Mouse (Mus musculus) intestine, embryonic 14.5 days (tissue): ENCODE results near the gene Zbtb8os. TPM values are rescaled to one million over a fixed set of nuclear protein-coding genes. Genes with fewer than 3 reads are reported as not detected.
"Not testable (repeated sequence)": the region's sequence is repeated elsewhere in the genome, so short reads cannot be mapped to it uniquely, and the experiment has no call there.

Experiments used
- ATAC-seq: fragments of 200-750 bp; cut with Nextera tagmentation; replicated peaks from 2 replicates; pipeline ENCODE4 v1.8.0; 2017; ENCODE audit warnings: low read depth, moderate number of reproducible peaks, moderate TSS enrichment, moderate library complexity; ENCODE audit not compliant: low FRiP score, low TSS enrichment
- DNase-seq: peaks from one replicate; pipeline ENCODE4 v3.0.0-alpha.2; 2018; ENCODE audit warnings: low spot score
- H3K27ac ChIP-seq: fragments of 300-500 bp; sonication (generic); 2 replicates; pipeline ENCODE4 v1.5.1; 2014; ENCODE audit warnings: low read depth, mild to moderate bottlenecking, control low read depth
- H3K27me3 ChIP-seq: fragments of 300-500 bp; sonication (generic); replicated peaks from 2 replicates; pipeline ENCODE4 v1.6.1; 2014; ENCODE audit warnings: low read length, control low read depth; ENCODE audit not compliant: control insufficient read depth, insufficient read depth
- H3K36me3 ChIP-seq: fragments of 300-500 bp; sonication (generic); 2 replicates; pipeline ENCODE4 v1.6.1; 2014; ENCODE audit warnings: low read length, control low read depth; ENCODE audit not compliant: control insufficient read depth, insufficient read depth
- H3K4me1 ChIP-seq: fragments of 300-500 bp; sonication (generic); replicated peaks from 2 replicates; pipeline ENCODE4 v1.6.1; 2014; ENCODE audit warnings: low read length, control low read depth, mixed read lengths; ENCODE audit not compliant: control insufficient read depth, insufficient read depth
- H3K4me2 ChIP-seq: fragments of 300-500 bp; sonication (generic); 2 replicates; pipeline ENCODE4 v1.6.1; 2014; ENCODE audit warnings: low read length
- H3K4me3 ChIP-seq: fragments of 300-500 bp; sonication (generic); 2 replicates; pipeline ENCODE4 v1.5.1; 2014; ENCODE audit warnings: low read depth, low read length, control low read depth, mixed read lengths
- H3K9ac ChIP-seq: fragments of 300-500 bp; sonication (generic); 2 replicates; pipeline ENCODE4 v1.6.1; 2014; ENCODE audit warnings: mild to moderate bottlenecking, low read length
- H3K9me3 ChIP-seq: fragments of 300-500 bp; sonication (generic); 2 replicates; pipeline ENCODE4 v1.6.1; 2016; ENCODE audit warnings: low read length, control low read depth; ENCODE audit not compliant: control insufficient read depth
- WGBS: fragments of 180-500 bp; shearing (Covaris S2); extraction: QIAGEN DNeasy Blood & Tissue Kit; methylation state at CpG from one replicate; pipeline ENCODE4 v1.1.7; 2014; 5-methylcytosine and 5-hydroxymethylcytosine counted together
- polyA plus RNA-seq: library from polyadenylated mRNA; unstranded; fragments of >200 nt; fragmentation: Nextera tagmentation; extraction: Ambion mirVana; gene quantifications from 2 replicates; pipeline ENCODE4 v1.2.1, GENCODE M21; 2014

The Zbtb8os gene
- polyA plus RNA-seq, 1 experiment from 2014 or later, result 51.3 TPM

- DNase-seq (no peak), ATAC-seq (no peak)
- no peak overlapping the region for H3K4me2 ChIP-seq
- no peak overlapping the region for H3K4me3 ChIP-seq
- no peaks in the 10 kb centered on the region for H3K9me3 ChIP-seq
- H3K27ac ChIP-seq, result no peak overlapping the region
- no peak overlapping the region for H3K9ac ChIP-seq
- WGBS, result 73% methylated on average over 1 of the region's 1 CpGs
- peaks cover 39% of the 10 kb centered on the region for H3K36me3 ChIP-seq
- H3K27me3 ChIP-seq, result no peaks in the 10 kb centered on the region
- H3K4me1 ChIP-seq, result 0 out of 2 replicates have a peak, but pooled peaks cover 2% of the 10 kb centered on the region
Measured at GRCm38 (mm10) chr4:129341888-129342287, 6.4 kb downstream of the Zbtb8os start.

DNA sequence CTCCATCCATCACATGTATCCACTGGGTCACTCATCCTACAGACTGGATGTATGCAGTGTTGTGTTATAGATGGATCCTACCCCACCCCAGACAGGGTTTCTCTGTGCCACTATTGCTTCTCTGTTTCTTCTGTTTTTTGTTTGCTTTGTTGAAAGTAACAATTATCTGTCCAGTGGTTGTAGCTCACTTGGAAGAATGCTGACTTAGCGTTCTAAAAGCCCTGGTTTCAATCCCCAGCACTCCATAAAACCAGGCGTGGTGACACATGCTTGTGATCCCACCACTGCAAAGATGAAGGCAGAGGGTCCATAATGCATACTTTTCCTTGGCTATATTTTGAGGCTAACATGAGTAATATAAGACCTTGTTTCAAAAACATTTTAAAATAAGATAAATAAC, 7.2 kb downstream of the Zbtb8os start:
- H3K36me3 ChIP-seq, result peaks cover 39% of the 10 kb centered on the region
- H3K4me3 ChIP-seq, result no peak overlapping the region
- no peak overlapping the region for H3K9ac ChIP-seq
- H3K4me1 ChIP-seq, result no peaks in the 10 kb centered on the region
- DNase-seq (no peak), ATAC-seq (no peak)
- H3K27ac ChIP-seq, result no peak overlapping the region
- no peaks in the 10 kb centered on the region for H3K27me3 ChIP-seq
- WGBS, result 86% methylated on average over 2 of the region's 2 CpGs
- H3K4me2 ChIP-seq, result no peak overlapping the region
- no peaks in the 10 kb centered on the region for H3K9me3 ChIP-seq

DNA sequence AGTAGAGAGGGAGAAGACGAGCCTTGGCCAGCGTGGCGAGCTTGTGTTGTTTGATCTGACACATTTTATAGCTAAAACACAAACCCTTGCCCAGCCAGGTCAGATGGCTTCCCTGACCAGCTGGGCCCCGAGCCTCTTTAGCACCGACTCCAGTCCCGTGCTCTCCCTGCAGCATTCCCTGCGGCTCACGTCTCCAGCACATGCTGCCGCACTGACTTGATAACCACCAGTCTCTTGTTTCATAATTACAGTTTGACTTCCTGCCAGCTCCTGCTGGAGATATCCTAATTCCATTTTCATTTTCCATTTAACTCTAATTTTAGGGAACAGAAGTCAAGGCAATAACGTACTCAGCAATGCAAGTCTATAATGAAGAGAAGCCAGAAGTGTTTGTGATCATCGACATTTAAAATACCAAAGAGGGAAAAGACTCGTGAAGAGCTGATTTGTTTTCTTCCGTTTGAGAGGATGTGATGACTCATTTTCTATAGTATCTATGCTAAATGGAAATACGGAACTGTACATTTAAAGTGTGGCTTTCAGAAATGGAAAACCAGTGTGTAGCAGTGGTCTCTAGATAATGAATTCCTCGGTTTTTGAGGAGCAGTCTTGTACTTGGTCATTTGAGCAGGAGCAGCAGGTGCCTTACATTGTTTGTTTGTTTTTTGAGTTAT, 11.1 kb downstream of the Zbtb8os start:
- Histone ChIP-seq H3K9ac (no peak overlapping the region), H3K4me3 (no peak overlapping the region)
- 83% methylated on average over 15 of the region's 15 CpGs for WGBS

GRCm38 (mm10) chr4:129350644-129351043, 15.1 kb downstream of the Zbtb8os start:
- H3K4me2 ChIP-seq, result no peak overlapping the region
- no peaks in the 10 kb centered on the region for H3K27me3 ChIP-seq
- H3K4me3 ChIP-seq, result no peak overlapping the region
- H3K4me1 ChIP-seq, result no peaks in the 10 kb centered on the region
- ATAC-seq (peak; percentile 84), DNase-seq (peak; percentile 94)
- H3K9ac ChIP-seq, result no peak overlapping the region
- 8% methylated on average over 1 of the region's 1 CpGs for WGBS
- no peak overlapping the region for H3K27ac ChIP-seq
- H3K9me3 ChIP-seq, result no peaks in the 10 kb centered on the region
- H3K36me3 ChIP-seq, result peaks cover 33% of the 10 kb centered on the region

More for the DNA sequence above, 11.1 kb downstream of the Zbtb8os start:
- no peaks in the 10 kb centered on the region for H3K27me3 ChIP-seq
- no peaks in the 10 kb centered on the region for H3K4me1 ChIP-seq
- no peak for ATAC-seq
- DNase-seq, result no peak
- no peaks in the 10 kb centered on the region for H3K9me3 ChIP-seq
- H3K27ac ChIP-seq, result no peak overlapping the region
- peaks cover 36% of the 10 kb centered on the region for H3K36me3 ChIP-seq
- H3K4me2 ChIP-seq, result no peak overlapping the region

DNA sequence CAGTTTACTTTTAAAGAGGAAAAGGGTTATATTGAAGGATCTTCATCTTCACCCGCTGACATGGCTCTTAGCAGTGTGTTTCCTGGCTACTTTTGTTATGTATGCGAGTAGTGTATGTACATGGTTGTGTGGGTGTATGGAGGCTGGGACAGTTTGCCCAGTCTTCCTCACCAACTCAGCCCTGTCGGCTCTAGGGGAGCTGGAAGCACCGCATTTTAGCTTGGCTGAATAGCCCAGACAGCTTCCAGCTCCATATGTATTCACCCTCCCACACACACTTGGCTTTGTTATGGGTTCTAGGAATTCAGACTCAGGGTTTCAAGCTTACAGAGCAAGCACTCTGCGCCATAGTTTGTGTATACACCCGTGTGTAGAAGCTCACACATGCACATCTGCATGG, 15.6 kb downstream of the Zbtb8os start:
- no peak overlapping the region for H3K4me2 ChIP-seq

DNA sequence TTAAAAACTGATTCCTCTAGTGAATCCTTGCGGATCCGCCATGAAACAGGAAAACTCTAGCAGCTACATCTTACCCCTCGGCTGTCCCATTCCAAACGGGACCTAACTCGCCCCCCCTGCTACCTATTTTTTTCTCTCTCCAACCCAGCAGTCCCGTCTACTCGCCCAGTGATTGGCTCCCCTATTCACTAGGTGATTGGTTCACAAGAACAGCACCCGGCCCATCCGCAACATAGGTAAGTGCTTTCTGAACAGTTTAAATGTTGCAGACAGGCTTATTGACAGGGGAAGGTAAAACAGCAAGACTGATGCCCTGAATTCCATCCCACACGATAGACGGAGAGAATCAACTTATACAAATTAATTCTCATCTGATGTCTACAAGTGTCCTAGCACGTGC, 17.7 kb downstream of the Zbtb8os start:
- Histone ChIP-seq H3K27ac (no peak overlapping the region), H3K9me3 (no peaks in the 10 kb centered on the region), H3K4me2 (no peak overlapping the region), H3K4me3 (no peak overlapping the region), H3K9ac (no peak overlapping the region), H3K27me3 (no peaks in the 10 kb centered on the region), H3K4me1 (no peaks in the 10 kb centered on the region), H3K36me3 (peaks cover 35% of the 10 kb centered on the region)
- DNase-seq, result no peak
- WGBS, result 90% methylated on average over 12 of the region's 12 CpGs
- no peak for ATAC-seq

More for the DNA sequence above, 15.6 kb downstream of the Zbtb8os start:
- Histone ChIP-seq H3K4me1 (no peaks in the 10 kb centered on the region), H3K4me3 (no peak overlapping the region), H3K27ac (no peak overlapping the region), H3K27me3 (no peaks in the 10 kb centered on the region), H3K36me3 (peaks cover 35% of the 10 kb centered on the region), H3K9ac (no peak overlapping the region), H3K9me3 (no peaks in the 10 kb centered on the region)
- 74% methylated on average over 6 of the region's 6 CpGs for WGBS
- no peak for DNase-seq
- ATAC-seq, result no peak

DNA sequence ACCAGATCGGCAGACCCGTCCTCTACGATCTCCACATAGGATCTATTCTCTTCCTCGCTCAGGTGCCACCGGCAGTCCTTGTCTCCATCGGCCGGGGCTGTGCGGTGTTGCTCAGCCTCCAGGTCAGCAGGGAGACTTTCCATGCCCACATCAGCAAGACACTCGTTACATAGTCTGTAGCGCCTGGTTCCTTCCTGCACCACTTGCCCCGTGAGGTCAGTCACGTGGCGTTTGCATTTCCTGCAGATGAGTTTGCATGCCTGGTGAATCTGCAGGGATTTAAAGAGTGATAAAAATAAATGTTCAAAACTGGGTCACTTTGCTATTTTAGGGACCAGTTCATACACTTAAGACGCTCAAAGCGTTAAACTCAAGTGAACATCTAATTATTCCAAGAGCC, 18.7 kb downstream of the Zbtb8os start:
- Histone ChIP-seq H3K36me3 (peaks cover 35% of the 10 kb centered on the region), H3K4me3 (no peak overlapping the region), H3K4me1 (no peaks in the 10 kb centered on the region), H3K9me3 (no peaks in the 10 kb centered on the region), H3K27ac (no peak overlapping the region), H3K9ac (no peak overlapping the region), H3K27me3 (no peaks in the 10 kb centered on the region), H3K4me2 (no peak overlapping the region)
- WGBS, result 76% methylated on average over 15 of the region's 15 CpGs
- ATAC-seq (no peak), DNase-seq (no peak)

DNA sequence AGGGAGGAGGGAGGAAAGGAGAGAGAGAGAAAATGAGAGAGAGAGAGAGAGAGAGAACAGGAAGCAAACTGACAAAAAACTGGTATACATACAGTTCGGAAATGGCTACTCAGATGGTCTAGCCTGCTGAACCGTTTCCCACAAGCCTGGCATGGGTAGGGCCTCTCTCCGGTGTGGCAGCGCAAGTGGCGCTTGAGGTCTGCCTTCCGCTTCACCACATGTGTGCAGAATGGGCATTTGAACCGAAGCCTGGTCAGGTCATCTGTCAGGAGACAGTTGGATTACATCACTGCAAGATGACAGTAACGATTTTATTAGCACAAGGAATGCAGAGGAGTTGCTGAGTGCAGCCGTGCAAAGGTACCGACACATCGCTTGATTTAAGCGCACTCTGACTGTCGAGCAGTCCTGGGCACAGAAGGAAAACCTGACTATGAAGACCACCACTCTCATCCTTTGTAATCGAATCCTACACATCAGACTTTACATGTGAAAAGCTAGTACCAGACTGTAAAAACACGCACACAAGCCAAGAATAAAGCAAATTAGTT, 22.2 kb downstream of the Zbtb8os start:
- no peak overlapping the region for H3K4me2 ChIP-seq
- H3K27me3 ChIP-seq, result no peaks in the 10 kb centered on the region
- H3K4me1 ChIP-seq, result no peaks in the 10 kb centered on the region
- no peak overlapping the region for H3K27ac ChIP-seq
- H3K36me3 ChIP-seq, result peaks cover 40% of the 10 kb centered on the region
- no peak overlapping the region for H3K4me3 ChIP-seq
- no peaks in the 10 kb centered on the region for H3K9me3 ChIP-seq
- ATAC-seq (no peak), DNase-seq (no peak)
- WGBS, result 63% methylated on average over 15 of the region's 15 CpGs
- no peak overlapping the region for H3K9ac ChIP-seq

GRCm38 (mm10) chr4:129362238-129362637, 26.7 kb downstream of the Zbtb8os start:
- H3K9me3 ChIP-seq, H3K4me3 ChIP-seq, H3K4me2 ChIP-seq, DNase-seq, H3K9ac ChIP-seq, H3K27ac ChIP-seq, H3K4me1 ChIP-seq, ATAC-seq, H3K27me3 ChIP-seq: not testable (repeated sequence)
- peaks cover 14% of the 10 kb centered on the region for H3K36me3 ChIP-seq
- WGBS, result 83% methylated on average over 3 of the region's 3 CpGs
